Mouse (Mus musculus) large intestine, adult 2 months (tissue): ENCODE measurements around the gene Elp4. TPM values are rescaled to one million over a fixed set of nuclear protein-coding genes. Genes with fewer than 3 reads are reported as not detected.

Experiments used
- DNase-seq: peaks from one replicate; pipeline ENCODE4 v3.0.0-alpha.2; 2012; ENCODE audit warnings: low read depth, low spot score
- WGBS: fragments of 180-500 bp; shearing (Covaris S2); methylation state at CpG from one replicate; pipeline ENCODE4 v1.1.7; 2018; 5-methylcytosine and 5-hydroxymethylcytosine counted together
- polyA plus RNA-seq: library from polyadenylated mRNA; depleted of rRNA; stranded (reverse); fragments of >200 nt; gene quantifications from 2 replicates; pipeline ENCODE4 v1.2.3, GENCODE M21; 2012

The Elp4 gene
- polyA plus RNA-seq, 1 experiment = 2.1 TPM

DNA sequence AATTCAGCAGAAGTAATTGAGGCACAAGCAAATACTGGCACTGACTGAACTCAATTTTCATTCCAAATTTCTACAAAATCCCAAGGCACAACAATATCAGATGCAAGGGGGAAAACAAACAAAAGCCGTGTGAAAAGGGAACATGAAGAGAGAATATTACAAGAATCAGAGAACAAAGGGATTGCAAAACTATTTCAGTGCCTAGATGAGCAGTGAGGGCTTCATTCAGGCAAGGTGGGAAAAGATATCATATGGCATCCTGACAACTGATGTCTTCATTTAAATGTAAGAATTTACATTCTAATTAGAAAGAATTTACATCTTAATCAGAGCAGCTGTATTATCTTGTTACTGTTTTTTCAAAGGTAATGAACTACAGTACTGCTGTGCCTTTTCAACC lies 150.9 kb downstream of the Elp4 start:
- no peak for DNase-seq
- 69% methylated on average over 1 of the region's 1 CpGs for WGBS

DNA sequence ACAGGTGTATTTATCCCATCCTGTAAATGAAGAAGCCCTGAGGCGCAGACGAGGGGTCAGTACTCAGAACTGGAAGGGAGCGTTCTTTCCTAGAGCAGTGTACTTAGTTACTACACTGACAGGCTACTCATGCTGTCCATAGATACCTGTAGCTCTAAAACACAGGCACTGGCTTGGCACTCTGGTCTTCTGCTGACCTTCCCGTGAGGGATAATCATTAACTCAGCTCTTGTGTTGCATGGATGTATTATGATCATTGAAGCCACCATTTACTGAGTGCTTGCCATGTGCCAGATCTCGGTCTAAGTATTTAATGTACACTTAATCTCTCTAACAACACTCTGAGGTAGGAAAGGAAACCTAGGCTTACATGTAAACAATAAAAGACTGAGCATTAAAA lies 155.3 kb downstream of the Elp4 start:
- DNase-seq = no peak
- WGBS = 48% methylated on average over 5 of the region's 5 CpGs

DNA sequence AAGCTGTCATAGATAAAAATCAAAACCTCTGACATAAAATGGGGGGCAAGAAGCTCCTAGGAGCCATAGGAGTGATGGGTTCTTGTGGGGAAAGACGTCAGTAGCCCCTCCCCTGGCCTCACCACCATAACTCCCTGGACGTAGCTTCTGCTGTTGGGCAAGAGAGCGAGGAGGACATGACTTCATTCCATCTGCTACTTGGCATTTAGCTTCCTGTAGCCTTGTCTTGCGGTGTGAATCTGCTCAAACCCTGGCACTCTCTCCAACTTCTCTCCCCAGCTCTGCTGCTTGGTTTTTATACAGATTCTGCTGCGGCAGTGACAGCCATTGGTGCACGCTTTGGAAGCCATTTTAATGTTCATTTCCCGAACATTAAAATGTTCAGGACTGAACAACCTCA lies 157.5 kb downstream of the Elp4 start:
- 87% methylated on average over 7 of the region's 7 CpGs for WGBS
- no peak for DNase-seq

DNA sequence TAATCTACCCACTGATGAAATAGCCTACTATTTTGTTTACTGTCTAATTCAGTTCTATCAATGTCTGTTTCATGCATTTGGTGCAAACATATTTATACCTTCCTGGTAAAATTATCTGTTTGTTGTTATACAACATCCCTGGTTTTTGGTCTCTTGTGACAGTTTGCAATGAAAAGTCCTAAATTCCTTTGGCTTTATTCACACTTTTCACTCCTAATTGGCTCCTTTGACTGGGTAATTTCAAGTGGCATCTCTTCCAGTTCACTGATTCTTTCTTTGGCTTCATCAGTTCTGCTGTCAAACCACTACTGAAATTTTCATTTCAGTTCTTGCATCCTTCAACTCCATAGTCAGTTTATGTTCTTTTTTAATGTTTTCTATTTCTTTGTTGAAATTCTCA lies 168.2 kb downstream of the Elp4 start:
- no peak for DNase-seq

DNA sequence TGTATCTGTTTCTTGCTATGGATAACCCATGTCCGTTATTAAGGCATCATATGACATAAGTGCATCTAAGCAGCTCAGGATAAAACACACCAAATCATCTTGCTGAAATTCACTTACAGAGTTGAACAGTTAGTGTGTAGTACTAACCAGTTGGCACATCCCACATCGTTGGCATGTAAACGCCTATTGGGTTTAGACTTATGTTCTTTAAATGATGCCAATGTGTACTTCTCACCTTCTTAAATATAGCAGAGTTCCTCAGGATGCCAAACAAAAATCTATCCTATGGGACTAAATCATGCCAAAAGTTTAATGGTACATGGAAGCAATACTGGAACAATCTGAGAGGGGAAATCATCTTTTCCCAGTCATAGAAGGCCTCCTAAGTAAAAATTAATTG lies 173.7 kb downstream of the Elp4 start:
- DNase-seq = no peak
- 96% methylated on average over 3 of the region's 3 CpGs for WGBS

DNA sequence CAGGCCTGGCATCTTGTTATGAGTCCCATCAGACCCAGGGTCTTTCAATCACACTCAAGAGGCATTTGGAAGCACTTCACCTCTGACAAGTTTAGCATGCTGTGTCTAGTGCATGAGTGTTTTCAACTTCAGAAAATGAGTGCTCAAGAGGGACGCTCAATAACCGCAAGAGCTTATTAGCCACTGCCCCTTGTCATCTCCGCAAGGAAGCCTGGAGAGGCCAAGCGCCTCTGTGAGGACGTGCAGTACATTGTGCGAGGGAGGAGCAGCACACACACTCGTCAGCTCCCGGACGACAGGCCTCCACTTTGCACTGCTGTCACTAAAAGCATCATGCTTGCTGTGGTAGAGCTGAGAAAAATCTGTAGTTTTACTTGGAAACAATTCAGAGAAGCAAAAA lies 177.7 kb downstream of the Elp4 start:
- WGBS = 90% methylated on average over 9 of the region's 9 CpGs
- no peak for DNase-seq

DNA sequence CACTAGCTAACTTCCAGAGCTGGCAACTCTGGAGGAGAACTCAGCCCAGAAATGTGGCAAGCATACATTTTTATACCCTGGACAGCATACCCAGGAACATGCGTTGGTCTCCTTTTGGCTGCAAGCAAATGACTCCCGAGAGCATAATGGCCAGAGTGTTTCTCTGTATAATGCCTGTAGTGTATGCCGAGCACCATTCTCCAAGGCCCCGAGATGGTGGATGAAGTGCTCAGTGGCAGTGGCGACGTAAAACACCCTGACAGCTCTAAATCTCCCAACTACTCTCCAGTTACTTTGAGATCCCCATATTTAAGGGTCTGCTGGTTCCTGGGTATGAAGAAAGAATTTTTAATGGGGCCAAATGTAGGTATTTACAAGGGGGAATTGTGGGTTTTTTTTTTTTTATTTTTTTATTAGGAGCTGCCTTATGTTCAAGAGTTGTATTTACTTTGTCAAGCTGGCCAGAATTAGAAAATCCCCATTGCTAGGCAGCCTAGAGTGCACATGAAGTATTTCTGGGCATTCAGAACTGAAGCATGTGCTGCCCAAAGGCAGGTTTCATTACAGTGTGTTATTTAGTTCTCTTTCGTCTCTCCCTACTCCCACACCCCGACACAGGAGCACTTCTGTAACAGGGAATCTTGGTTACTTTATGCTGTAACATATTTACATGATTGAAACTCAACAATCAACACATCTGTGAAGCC lies 188.8 kb downstream of the Elp4 start:
- 83% methylated on average over 8 of the region's 8 CpGs for WGBS
- DNase-seq = no peak

DNA sequence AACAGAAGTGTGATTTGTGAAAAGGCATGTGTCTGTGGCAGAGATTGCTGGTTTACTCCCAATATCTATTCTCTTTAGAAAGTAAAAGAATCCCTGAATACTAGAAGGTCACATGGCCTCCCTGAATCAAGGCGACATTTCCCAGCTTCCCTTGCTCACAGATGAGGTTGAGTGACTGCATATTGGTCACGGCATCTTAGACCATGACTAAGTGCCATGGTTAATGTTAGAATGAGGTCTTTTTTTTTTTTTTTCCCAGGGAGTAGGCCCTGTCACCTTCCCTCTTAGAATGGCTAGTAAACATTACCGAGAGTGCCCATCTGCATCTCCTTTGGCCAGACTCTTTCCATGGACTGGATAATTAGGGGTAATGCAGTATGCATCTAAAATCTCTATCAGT lies 193.9 kb downstream of the Elp4 start:
- DNase-seq = no peak
- 94% methylated on average over 3 of the region's 3 CpGs for WGBS

DNA sequence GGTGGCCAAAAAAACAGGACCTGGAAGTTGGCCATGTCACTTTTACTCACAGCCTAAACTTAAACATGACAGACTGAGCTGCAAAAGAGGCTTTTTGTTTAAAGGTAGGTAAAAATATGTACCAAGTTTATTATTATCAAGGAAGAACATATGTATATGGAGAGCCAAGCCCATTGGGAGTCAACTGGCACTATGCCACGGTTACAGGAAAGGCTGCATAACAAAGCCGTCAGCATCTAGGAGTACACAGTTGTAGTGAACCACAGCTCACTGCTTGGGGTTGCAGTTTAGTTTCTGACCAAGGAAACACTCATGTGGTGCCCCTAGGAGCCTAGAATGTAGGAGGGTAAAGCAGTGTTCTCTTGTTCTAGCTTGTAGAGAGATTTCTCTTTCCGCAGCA lies 195.2 kb downstream of the Elp4 start:
- no peak for DNase-seq
- WGBS = 74% methylated on average over 3 of the region's 3 CpGs

DNA sequence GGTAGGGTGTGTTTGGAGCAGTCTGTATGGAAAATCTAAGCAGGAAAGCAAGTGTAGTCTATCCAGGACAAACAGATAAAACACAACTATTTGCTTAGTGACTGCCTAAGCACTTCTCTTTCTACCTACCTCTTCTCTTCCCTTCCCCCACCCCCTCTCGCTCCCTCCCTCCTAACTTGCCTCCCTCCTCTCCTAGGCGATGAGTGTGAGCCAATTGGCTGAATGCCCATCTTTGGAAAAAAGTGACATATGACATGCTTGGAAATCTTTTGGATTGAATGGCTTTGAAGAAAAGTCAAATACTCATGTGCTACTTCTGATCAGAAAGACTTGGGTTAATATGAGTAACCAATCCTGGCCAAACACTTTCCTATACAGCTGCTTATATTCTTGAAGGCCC lies 199.0 kb downstream of the Elp4 start:
- 45% methylated on average over 2 of the region's 2 CpGs for WGBS
- DNase-seq = no peak

DNA sequence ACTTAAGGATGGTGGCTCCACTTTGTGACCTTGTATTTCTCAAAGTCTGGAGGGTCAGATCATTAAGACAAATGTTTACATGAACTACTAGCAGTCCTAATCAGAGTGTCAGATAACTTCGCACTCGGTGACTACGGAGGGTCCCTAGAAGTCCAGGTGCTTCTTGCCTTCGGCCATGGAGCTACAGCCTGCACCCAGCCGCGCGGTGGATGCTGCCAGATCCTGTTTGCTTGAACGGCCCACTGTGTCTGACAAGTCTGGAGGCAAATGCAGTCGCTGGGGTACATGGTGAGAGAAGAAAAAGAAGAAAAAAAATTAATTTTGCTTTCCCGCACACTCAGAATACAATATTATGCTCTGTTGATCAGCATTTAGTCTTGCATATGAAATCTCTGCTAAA lies 201.8 kb downstream of the Elp4 start:
- DNase-seq = no peak
- 83% methylated on average over 10 of the region's 10 CpGs for WGBS

DNA sequence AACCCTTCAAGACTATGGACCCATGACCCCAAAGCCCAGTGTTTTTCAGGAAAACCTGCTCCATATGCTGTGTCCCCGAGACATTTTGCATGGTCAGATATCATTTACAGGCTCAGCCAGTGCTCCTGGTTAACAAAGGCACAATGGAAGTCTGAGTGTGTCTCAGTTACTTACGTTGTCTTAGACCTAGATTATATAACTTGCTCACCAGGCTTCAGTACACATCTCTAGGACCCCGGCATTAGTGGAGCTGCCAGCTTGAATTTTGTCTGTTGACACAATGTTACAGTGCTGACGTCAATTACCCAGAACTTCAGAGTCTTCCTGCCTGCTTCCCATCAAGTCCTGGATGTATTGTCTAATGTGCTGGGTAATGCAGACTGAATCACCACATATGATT lies 202.6 kb downstream of the Elp4 start:
- WGBS = 75% methylated on average over 4 of the region's 4 CpGs
- no peak for DNase-seq

DNA sequence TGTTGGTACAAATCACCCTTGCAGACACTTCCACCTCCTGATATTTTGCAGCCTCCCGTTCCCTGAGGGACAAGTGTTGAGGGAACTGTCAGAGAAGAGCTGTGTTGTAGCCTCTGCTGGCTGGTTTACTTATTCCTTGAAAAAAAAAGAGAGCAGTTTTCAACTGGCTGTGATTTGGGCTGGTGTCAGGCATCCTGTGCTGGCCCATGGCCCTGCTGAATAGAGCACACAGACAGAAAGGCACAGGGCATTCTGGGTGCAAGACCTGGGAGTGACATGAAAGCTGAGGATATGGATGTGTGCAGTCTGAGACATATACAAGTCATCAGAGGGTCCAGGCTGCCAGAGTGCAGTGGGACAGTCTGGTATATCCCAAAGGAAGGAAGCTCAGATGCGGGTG lies 205.7 kb downstream of the Elp4 start:
- no peak for DNase-seq
- WGBS = 88% methylated on average over 2 of the region's 2 CpGs

DNA sequence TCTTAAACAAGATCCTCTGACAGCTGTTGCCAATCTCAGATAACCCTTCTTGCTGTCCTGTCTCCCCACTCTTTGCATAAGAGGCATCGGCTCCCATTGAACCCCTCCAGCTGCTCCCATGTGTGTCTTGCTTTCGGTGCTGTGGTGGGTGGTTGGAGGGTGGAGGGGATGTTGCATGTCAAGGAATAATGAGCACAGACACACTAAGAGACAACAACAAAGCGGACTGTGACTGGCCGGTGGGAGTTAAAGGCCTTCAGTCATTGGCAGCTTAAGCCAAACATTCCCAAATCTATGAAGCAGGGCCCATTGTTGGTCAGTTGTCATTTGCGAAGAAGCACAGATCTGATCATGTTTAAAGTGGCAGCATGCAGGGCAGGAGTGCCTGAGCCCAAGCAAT lies 206.6 kb downstream of the Elp4 start:
- no peak for DNase-seq
- WGBS = 87% methylated on average over 5 of the region's 5 CpGs

DNA sequence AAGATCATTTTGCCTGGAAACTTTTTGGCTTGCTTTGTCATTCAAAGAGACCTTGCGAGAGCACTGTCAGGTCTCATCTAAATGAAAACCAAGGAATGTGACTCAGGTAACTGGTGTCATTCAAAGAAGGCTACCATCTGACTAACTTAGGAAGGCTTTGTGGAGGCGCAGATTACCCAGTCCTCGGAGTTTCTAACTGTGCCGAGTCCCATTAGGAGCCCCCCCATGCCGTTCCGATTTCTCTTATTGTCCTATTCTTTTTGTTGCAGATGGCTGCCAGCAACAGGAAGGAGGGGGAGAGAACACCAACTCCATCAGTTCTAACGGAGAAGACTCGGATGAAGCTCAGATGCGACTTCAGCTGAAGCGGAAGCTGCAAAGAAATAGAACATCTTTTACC lies 213.1 kb downstream of the Elp4 start:
- DNase-seq = no peak
- 10% methylated on average over 10 of the region's 10 CpGs for WGBS

DNA sequence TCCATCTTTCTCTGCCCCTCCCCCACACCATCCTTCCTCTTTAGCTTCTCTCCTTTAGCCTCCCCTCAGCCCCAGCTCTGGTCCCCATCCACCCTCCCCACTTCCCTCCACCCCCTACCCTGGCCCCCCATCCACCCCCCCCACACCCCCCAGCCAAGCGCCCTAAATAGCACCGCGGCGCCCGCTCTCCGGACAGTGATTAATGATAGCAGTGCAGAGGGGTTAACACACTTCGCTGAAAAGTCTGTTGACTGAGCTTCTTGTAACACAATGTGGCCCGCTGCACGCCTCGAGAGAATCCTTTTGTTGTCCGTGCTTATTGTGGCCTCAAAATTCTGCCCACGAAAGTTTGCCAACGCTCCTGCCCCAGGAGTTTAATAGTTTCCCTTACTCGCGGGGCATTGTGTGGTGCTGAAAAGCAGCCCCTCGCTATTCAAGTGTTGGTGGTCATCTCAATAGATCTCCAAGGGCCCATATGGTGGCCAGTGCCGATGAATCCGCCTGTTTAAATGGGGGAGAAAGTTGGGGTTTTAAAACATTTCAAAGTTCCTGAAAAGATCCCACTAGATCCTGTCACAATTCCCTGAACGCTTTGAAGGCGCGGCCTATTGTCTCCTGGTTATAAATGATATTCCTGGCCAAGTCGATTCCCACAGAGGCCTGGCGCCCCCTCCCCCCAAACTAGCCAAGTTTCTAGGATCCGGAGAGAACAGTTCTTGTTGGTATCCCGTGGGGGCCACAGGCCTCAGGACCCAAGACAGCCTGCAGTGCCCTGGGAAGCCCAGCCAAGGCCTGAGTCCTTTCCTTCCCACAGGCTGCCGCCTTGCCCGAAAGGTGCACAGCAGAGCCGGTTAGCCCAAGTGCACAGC lies 214.4 kb downstream of the Elp4 start:
- DNase-seq = no peak
- 9% methylated on average over 28 of the region's 28 CpGs for WGBS

DNA sequence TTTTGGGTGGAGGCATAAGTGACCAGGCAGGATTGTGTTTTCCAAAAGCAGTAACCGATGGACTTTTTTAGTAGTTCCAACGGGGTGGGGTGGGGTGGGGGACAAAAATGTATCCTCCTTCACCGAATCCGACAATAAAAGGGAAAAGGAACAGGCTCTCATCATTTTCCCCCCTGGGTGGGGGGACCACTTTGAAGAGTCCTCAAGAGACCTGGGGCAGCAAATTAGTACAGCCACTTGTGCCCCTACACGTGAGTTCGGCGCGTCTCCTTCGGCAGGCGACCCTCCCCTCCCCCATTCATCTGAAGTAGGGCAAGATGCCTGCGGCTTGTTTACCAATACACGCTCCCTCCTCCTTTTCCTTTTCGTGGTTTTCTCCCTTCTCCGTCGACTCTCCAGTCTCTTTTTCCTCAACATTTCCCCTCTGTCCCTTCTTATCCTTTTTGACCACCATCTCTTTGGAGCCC lies 215.0 kb downstream of the Elp4 start:
- no peak for DNase-seq
- WGBS = 4% methylated on average over 15 of the region's 15 CpGs

DNA sequence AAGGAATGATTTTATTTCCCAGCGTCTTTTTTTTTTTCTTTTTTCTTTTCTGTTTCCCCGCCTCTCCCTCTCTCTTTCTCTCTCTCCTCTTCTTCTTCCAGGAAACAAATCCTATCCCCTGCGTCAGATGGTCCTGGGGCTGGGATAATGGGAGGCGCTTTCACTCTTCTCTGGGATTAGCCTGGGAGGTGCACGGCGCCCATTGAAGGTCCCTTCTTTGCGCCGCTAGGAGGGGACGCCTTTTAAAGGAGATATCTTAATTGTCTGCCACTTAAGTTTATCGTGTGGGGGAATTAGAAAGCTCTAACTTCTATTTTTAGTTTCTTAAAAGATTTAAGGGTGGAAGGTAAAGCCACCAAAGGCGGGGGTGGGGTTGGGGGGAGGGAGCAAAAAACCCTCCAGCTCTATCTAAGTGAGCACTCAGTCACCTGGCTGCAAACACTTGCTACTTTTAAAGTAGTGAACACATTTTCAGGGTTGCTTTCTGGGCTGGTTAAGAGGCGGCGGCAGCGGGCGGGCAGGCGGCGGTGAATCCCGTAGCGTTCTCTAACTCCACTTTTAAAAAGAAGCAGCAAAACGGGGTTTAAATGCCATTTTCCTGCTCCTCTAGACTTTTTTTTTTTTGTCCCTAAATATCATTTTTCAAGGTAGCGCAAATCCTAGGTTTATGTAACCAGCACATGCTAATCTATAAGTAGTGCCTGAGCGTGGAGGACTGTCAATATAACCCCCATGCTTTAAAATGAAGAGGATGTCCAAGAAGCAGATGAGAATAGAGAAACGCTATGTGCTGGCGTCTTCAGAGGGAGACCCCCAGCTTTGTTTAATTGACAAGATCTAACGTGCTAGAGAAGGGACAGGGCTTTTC lies 215.7 kb downstream of the Elp4 start:
- no peak for DNase-seq
- WGBS = 6% methylated on average over 25 of the region's 25 CpGs

DNA sequence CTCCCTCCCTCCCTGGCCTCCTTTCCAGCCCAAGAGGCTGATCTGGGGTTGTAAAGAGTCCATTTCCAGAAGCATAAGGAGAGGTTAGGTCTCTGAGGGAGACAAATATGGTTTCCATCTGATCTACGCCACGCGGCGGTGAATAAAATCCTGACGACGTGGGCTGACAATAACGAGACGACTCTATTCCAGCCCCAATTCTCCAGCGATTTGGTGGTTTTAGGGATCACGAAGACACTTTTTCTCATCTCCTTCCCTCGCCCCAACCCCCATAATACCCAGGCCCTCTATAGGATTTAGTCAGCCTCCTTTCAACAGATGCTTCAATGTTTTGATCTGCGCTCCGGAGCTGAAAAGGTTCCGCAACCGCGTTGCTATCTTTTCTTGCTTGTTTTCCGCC lies 216.4 kb downstream of the Elp4 start:
- no peak for DNase-seq
- 3% methylated on average over 17 of the region's 17 CpGs for WGBS

DNA sequence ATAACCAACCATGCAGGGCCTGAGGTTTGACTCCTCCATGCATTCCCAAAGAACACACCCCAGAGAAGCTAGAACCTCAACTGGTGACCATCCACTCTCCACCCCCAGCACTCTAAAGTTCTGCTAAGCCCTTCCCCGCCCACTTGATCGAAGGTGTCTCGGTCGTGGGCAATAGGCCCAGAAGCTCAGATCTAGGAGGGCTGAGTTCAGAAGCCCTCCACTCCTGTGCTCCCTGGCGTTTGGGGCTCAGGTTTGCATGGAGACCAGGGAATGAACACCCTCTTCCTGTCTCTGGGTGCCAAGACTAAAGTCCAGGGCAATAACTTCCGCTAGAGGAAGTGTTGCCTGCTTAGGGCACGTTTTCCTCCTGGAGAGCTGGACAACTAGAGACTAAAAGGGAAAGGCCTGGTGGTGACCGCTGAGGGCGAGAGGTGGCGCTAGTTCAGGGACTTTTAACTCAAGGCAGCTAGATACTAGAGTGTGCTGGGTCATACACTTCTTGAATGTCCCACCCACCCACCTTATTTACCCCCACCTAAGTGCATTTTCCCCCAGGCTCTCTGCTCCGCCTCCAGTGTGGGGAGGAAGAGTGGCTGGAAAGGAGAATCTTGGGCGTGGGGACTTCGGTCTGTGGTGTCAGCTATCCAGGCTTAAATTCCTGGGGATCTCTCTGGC lies 216.9 kb downstream of the Elp4 start:
- no peak for DNase-seq
- WGBS = 6% methylated on average over 13 of the region's 13 CpGs
